In the genomic region with DNA sequence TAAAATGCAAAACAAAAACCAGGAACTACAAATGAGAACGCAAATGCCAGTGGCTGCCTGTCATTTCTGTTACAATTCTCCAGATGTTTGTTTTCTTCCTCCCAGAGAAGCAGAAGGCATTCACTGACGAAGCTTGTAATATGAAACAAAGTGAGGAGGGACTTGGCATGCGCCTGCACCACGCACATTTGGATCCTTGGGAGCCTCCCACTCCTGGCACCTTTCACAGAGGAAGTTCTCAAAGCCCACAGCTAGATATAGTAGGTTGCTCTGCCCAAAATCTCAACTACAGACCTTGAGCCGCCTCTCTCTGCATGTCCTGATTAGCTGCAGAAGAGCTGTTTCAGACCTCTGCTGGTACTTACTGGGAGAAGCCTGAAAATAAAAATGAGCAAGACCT, we compare ENCODE assay signal across 22 mouse cellular contexts. TPM values are rescaled to one million over a fixed set of nuclear protein-coding genes. Genes with fewer than 3 reads are reported as not detected.
DNase-seq lines count a peak whose midpoint lies in the region; ATAC-seq and TF ChIP-seq lines count a peak whose summit lies in the region.
"Had no signal": no experiment of that assay in that cellular context is flagged by ENCODE, and none has a peak within 500 bp of the region (broad histone marks: within the 10 kb centered on the region; RNA-seq: fewer than 3 reads in every experiment).

No protein-coding gene starts in this region.

- H3K27ac ChIP-seq in gastrocnemius, adult 2 months, result peak overlapping the region; percentile 75
- no peak overlapping the region for H3K27ac ChIP-seq in intestine, embryonic 16.5 days (ENCODE audit: low read length)
- H3K27ac ChIP-seq: forebrain, embryonic 12.5 days; hindbrain, embryonic 15.5 days; limb, embryonic 13.5 days; liver, embryonic 15.5 days; stomach, embryonic 15.5 days had no signal

- no peak overlapping the region for H3K4me3 ChIP-seq in gastrocnemius, adult 2 months
- no peak overlapping the region for H3K4me3 ChIP-seq in intestine, embryonic 16.5 days (ENCODE audit: low read length)
- H3K4me3 ChIP-seq: forebrain, embryonic 12.5 days; hindbrain, embryonic 15.5 days; limb, embryonic 13.5 days; liver, embryonic 15.5 days; megakaryocyte, embryonic 14.5 days; stomach, embryonic 15.5 days had no signal

- H3K36me3 ChIP-seq in intestine, embryonic 16.5 days (ENCODE audit: control insufficient read depth, insufficient read depth, low read length), result no peaks in the 10 kb centered on the region; the same call in none of the 2 replicates

- H3K9ac ChIP-seq in intestine, embryonic 16.5 days (ENCODE audit: low read depth, low read length), result no peak overlapping the region
- H3K9ac ChIP-seq: forebrain, embryonic 12.5 days; hindbrain, embryonic 15.5 days; limb, embryonic 13.5 days; liver, embryonic 15.5 days; stomach, embryonic 15.5 days had no signal

- intact Hi-C loops in gastrocnemius, adult 2 months (cut with DNase I), result no loop called here
- intact Hi-C loops in gastrocnemius, postnatal 36 days (cut with DNase I), result no loop called here
- intact Hi-C loops in left cerebral cortex, postnatal 4 days (cut with DNase I), result no loop called here

- no peak for TF ChIP-seq CTCF in gastrocnemius, adult 2 months (IDR thresholded peaks at IDR 0.05)

- peak; percentile 44 for DNase-seq in gastrocnemius, adult 2 months
- DNase-seq in gastrocnemius, postnatal 36 days, result no peak
- DNase-seq in ovary, adult 18-20 months (ENCODE audit: low spot score), result peak; percentile 60
- DNase-seq in ovary, postnatal 10 days (ENCODE audit: low spot score), result no peak
- peak; percentile 23 for DNase-seq in lung, postnatal 14 days
- DNase-seq in left cerebral cortex, postnatal 4 days, result no peak
- DNase-seq: cerebellum, adult 11-12 months; embryo, embryonic 11 days; kidney, adult 18-20 months; kidney, postnatal 36 days; retina, postnatal 1 day; thymus, postnatal 25 days had no signal

- ATAC-seq in intestine, embryonic 16.5 days, result no peak
- no peak for ATAC-seq in cerebellum, adult (ENCODE audit: insufficient number of reproducible peaks, low FRiP score, low TSS enrichment)
- ATAC-seq: Patski had no signal

- H3K4me1 ChIP-seq in intestine, embryonic 16.5 days (ENCODE audit: control insufficient read depth, insufficient read depth, low read length), result no peaks in the 10 kb centered on the region
- H3K4me1 ChIP-seq: forebrain, embryonic 12.5 days; hindbrain, embryonic 15.5 days; limb, embryonic 13.5 days; stomach, embryonic 15.5 days had no signal

- H3K4me2 ChIP-seq in intestine, embryonic 16.5 days (ENCODE audit: low read depth, low read length), result no peak overlapping the region
- H3K4me2 ChIP-seq: forebrain, embryonic 12.5 days; hindbrain, embryonic 15.5 days; limb, embryonic 13.5 days; liver, embryonic 15.5 days; stomach, embryonic 15.5 days had no signal

- 84% methylated on average over 5 of the region's 5 CpGs for WGBS in intestine, embryonic 16.5 days

- no peaks in the 10 kb centered on the region for H3K9me3 ChIP-seq in intestine, embryonic 16.5 days (ENCODE audit: control insufficient read depth, low read length)
- H3K9me3 ChIP-seq: forebrain, embryonic 12.5 days; hindbrain, embryonic 15.5 days; limb, embryonic 13.5 days; liver, embryonic 15.5 days; megakaryocyte, embryonic 14.5 days; stomach, embryonic 15.5 days had no signal

- H3K27me3 ChIP-seq in intestine, embryonic 16.5 days (replicated peaks; ENCODE audit: control insufficient read depth, insufficient read depth, low read length), result no peaks in the 10 kb centered on the region
- H3K27me3 ChIP-seq: forebrain, embryonic 12.5 days; hindbrain, embryonic 15.5 days; limb, embryonic 13.5 days; liver, embryonic 15.5 days; megakaryocyte, embryonic 14.5 days; Patski; stomach, embryonic 15.5 days had no signal

RNA-seq across cellular contexts. Expression of a gene that starts 10.7 kb away (rescaled TPM):
- total RNA-seq in gastrocnemius, adult 2 months (2021), result 100 to 1,000 TPM in 1 of 2 experiments, 10 to 100 TPM in 1; 88.9 to 152 TPM
- 100 to 1,000 TPM in 1 of 2 experiments, 10 to 100 TPM in 1; 89.2 to 110 TPM for total RNA-seq in gastrocnemius, postnatal 36 days (2021)
- 100 to 1,000 TPM; 147 to 164 TPM for total RNA-seq in left cerebral cortex, postnatal 4 days (2021)
- 77.6 and 78.1 TPM in 2 replicates for polyA plus RNA-seq in intestine, embryonic 16.5 days (2015; fragmentation: Nextera tagmentation; extraction: Ambion mirVana)

RNA-seq across cellular contexts. Expression of a gene that starts 11.6 kb away (rescaled TPM):
- total RNA-seq in gastrocnemius, adult 2 months (2021), result 10 to 100 TPM; 21.6 to 24.3 TPM
- 10 to 100 TPM; 21.0 TPM for total RNA-seq in gastrocnemius, postnatal 36 days (2021)
- total RNA-seq in left cerebral cortex, postnatal 4 days (2021), result 100 to 1,000 TPM; 106 TPM
- polyA plus RNA-seq in intestine, embryonic 16.5 days (2015; fragmentation: Nextera tagmentation; extraction: Ambion mirVana), result 23.1 and 24.9 TPM in 2 replicates

RNA-seq across cellular contexts. Expression of a gene that starts 11.7 kb away (rescaled TPM):
- 10 to 100 TPM; 48.4 to 53.4 TPM for total RNA-seq in gastrocnemius, adult 2 months (2021)
- 10 to 100 TPM; 48.6 to 51.0 TPM for total RNA-seq in gastrocnemius, postnatal 36 days (2021)
- 10 to 100 TPM; 49.3 to 59.6 TPM for total RNA-seq in left cerebral cortex, postnatal 4 days (2021)
- 63.1 and 63.3 TPM in 2 replicates for polyA plus RNA-seq in intestine, embryonic 16.5 days (2015; fragmentation: Nextera tagmentation; extraction: Ambion mirVana)

RNA-seq across cellular contexts. Expression of a gene that starts 51.2 kb away (rescaled TPM):
- total RNA-seq in gastrocnemius, adult 2 months (2021), result 10 to 100 TPM; 46.2 to 46.8 TPM
- 10 to 100 TPM; 33.0 to 39.4 TPM for total RNA-seq in gastrocnemius, postnatal 36 days (2021)
- 100 to 1,000 TPM; 106 to 111 TPM for total RNA-seq in left cerebral cortex, postnatal 4 days (2021)
- 37.7 and 39.8 TPM in 2 replicates for polyA plus RNA-seq in intestine, embryonic 16.5 days (2015; fragmentation: Nextera tagmentation; extraction: Ambion mirVana)

RNA-seq across cellular contexts. Expression of a gene that starts 51.3 kb away (rescaled TPM):
- under 1 TPM; 0.31 to 0.69 TPM for total RNA-seq in gastrocnemius, adult 2 months (2021)
- total RNA-seq in gastrocnemius, postnatal 36 days (2021), result under 1 TPM; 0.46 to 0.89 TPM
- total RNA-seq in left cerebral cortex, postnatal 4 days (2021), result under 1 TPM; 0.62 to 0.72 TPM
- polyA plus RNA-seq in intestine, embryonic 16.5 days (2015; fragmentation: Nextera tagmentation; extraction: Ambion mirVana), result 1.4 TPM in 2 replicates
- total RNA-seq: midbrain, postnatal 0 days had no signal

Comparison
In these comparisons a context has a peak if more than half of its experiments do, and no peak if none do; other contexts are left out.
1. DNase-seq: peak in gastrocnemius, adult 2 months (single experiment), ovary, adult 18-20 months (single experiment) and lung, postnatal 14 days (single experiment); none in gastrocnemius, postnatal 36 days (0 of 2), ovary, postnatal 10 days (single experiment) and left cerebral cortex, postnatal 4 days (single experiment).
2. RNA of a gene that starts 11.6 kb away (total RNA-seq): 106 TPM in left cerebral cortex, postnatal 4 days; 21.6 to 24.3 TPM in gastrocnemius, adult 2 months and 21.0 TPM in gastrocnemius, postnatal 36 days; every median in the first group is over 4 times any median in the second.